Mouse (Mus musculus) c-Kit-negative CD71-positive TER-119-positive erythroid progenitor cells, embryonic 14.5 days (primary cell): ENCODE measurements around the gene Ryr3.
"Not testable (repeated sequence)": the region's sequence is repeated elsewhere in the genome, so short reads cannot be mapped to it uniquely, and the experiment has no call there.

Experiments used
- DNase-seq: peaks from one replicate; pipeline ENCODE4 v3.0.0-alpha.2; 2013; ENCODE audit warnings: low read depth, low spot score

The Ryr3 gene

GRCm38 (mm10) chr2:113095184-113095583, 121.7 kb downstream of the Ryr3 start:
- DNase-seq, result no peak

- no peak for DNase-seq
Observed at GRCm38 (mm10) chr2:113094088-113094487, 122.8 kb downstream of the Ryr3 start.

- DNase-seq, result no peak
Observed at GRCm38 (mm10) chr2:113092756-113093155, 124.1 kb downstream of the Ryr3 start.

- not testable (repeated sequence) for DNase-seq
Observed at GRCm38 (mm10) chr2:113091316-113091715, 125.6 kb downstream of the Ryr3 start.

- DNase-seq, result no peak
Observed at GRCm38 (mm10) chr2:113076396-113076795, 140.5 kb downstream of the Ryr3 start.

GRCm38 (mm10) chr2:113059367-113059766, 157.5 kb downstream of the Ryr3 start:
- no peak for DNase-seq

GRCm38 (mm10) chr2:113058914-113059313, 158.0 kb downstream of the Ryr3 start:
- DNase-seq, result no peak

- no peak for DNase-seq
Observed at GRCm38 (mm10) chr2:113058116-113058515, 158.8 kb downstream of the Ryr3 start.

GRCm38 (mm10) chr2:113055591-113055990, 161.3 kb downstream of the Ryr3 start:
- no peak for DNase-seq

GRCm38 (mm10) chr2:113049831-113050230, 167.1 kb downstream of the Ryr3 start:
- DNase-seq, result no peak

GRCm38 (mm10) chr2:113036550-113036949, 180.3 kb downstream of the Ryr3 start:
- DNase-seq, result no peak

- DNase-seq, result no peak
Observed at GRCm38 (mm10) chr2:113030689-113031088, 186.2 kb downstream of the Ryr3 start.

- no peak for DNase-seq
Observed at GRCm38 (mm10) chr2:113019896-113020295, 197.0 kb downstream of the Ryr3 start.

GRCm38 (mm10) chr2:113018278-113018677, 198.6 kb downstream of the Ryr3 start:
- DNase-seq, result no peak

GRCm38 (mm10) chr2:113016236-113016635, 200.7 kb downstream of the Ryr3 start:
- DNase-seq, result no peak

GRCm38 (mm10) chr2:113008961-113009740, 207.7 kb downstream of the Ryr3 start:
- DNase-seq, result no peak

- no peak for DNase-seq
Observed at GRCm38 (mm10) chr2:112998498-112998897, 218.4 kb downstream of the Ryr3 start.

- DNase-seq, result no peak
Observed at GRCm38 (mm10) chr2:112982908-112983510, 233.9 kb downstream of the Ryr3 start.

GRCm38 (mm10) chr2:112966807-112967625, 249.9 kb downstream of the Ryr3 start:
- DNase-seq, result no peak

GRCm38 (mm10) chr2:112948931-112949330, 268.0 kb downstream of the Ryr3 start:
- DNase-seq, result no peak

- DNase-seq, result no peak
Observed at GRCm38 (mm10) chr2:112931776-112932175, 285.1 kb downstream of the Ryr3 start.

- no peak for DNase-seq
Observed at GRCm38 (mm10) chr2:112913796-112914195, 303.1 kb downstream of the Ryr3 start.
